Mouse (Mus musculus) cerebellum, postnatal 14 days (tissue): Measurements from ENCODE around the gene Entpd5.

Experiments
- DNase-seq, 2 experiments: peaks; one replicate each; pipeline ENCODE4 v3.0.0; 2021; ENCODE audit warnings: mixed read lengths in 2 of 2

Gene Entpd5

GRCm38 (mm10) chr12:84408819-84409507, at the start of gene Entpd5, which contains the start of gene Bbof1:
Entpd5 (minus strand) TSS chr12:84409029.
Bbof1 (plus strand) TSS chr12:84409071.
- DNase-seq: peak; percentile 94 to 97

DNA sequence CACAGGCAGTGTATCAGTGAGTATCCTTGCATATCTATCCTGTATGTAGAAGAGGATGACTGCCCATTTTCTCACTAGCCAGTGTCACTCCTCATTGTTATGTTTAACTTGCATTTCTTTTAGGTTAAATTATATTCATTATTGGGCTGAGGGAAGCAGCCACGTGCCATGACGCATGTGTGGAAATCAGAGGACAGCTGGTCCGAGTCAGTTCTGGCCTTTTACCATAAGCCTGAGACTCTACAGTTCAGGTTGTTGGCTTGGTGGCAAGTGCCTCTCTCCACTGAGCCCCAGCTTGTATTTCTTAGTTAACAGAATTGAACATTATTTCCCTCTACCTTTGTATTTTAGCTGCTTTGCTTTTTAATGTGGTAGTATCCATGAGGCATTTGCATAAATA, 48.1 kb upstream of the Entpd5 start:
- DNase-seq: peak; percentile 9 to 36

GRCm38 (mm10) chr12:84451801-84452200, 43.0 kb upstream of the Entpd5 start:
- peak in 1 of 2 experiments; percentile 24 for DNase-seq

DNA sequence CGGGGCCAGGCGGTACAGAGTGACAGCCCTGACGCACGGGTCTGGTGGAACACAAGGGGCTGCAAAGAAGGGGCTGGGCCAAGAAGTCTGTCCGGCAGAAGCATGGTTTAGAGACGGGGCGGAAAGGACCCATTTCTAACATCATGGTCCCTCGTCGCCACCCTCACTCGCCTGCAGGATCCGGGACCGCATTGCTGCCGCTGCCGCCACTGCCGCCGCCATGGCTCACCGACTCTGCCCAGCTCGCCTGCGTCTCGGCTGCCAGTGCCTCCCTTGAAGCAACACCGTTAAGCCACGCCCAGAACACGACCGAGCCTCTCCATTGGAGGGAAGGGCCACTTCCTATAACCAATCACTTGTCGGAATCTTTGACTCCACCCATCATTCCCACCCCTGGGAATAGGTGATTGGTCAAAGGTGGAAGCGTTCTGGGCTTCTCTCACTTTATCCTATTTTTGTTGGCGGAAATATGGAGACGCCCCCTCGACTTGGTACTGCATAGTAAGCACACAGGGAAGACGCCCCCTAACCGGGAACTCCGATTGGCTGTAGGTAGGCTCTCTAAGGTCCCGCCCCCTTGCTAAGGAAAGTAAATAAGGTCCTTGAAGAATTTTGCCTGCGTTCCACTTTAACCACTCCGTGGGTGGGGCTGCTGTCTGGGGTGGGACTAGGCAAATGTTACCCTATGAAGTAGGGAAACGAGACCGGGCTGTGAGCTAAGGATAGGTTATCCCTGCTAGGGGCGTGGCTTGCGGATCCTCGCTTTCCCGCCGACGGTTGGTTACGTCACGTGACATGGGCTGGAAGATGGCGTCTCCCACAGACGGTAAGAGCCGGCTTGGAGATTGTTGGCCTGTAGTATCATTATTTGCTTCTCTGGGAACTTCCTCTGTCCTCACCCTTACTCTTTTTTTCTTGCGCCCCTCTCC, 42.2 kb upstream of the Entpd5 start, which contains the start of the genes Aldh6a1 and Lin52:
Aldh6a1 (minus strand) TSS at position 287 of the 929 bp plus-strand sequence.
Lin52 (plus strand) TSS at position 705 of the 929 bp plus-strand sequence.
- DNase-seq: peak; percentile 96

GRCm38 (mm10) chr12:84450351-84450717, 41.5 kb upstream of the Entpd5 start:
- DNase-seq: no peak

- no peak for DNase-seq
Observed at GRCm38 (mm10) chr12:84449887-84450286, 41.1 kb upstream of the Entpd5 start.

DNA sequence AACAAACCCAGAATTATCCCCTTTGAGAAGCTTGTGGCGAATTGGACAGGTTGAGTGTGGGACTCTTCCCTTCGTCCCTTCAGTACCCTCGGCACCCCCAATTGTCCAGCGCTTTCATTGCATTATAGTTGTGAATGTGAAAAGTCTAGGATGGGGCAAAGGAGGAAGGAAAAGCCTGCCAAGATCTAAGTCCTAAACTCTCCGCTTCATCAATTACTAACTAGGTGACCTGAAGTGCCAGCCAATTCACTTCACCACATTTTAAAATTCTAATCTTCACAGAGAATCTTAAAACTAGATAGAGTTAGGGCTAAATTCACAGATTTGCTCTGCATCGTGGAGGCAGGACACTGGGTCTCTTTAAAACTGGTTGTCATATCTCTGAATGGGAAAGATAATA, 39.4 kb upstream of the Entpd5 start:
- no peak for DNase-seq

DNA sequence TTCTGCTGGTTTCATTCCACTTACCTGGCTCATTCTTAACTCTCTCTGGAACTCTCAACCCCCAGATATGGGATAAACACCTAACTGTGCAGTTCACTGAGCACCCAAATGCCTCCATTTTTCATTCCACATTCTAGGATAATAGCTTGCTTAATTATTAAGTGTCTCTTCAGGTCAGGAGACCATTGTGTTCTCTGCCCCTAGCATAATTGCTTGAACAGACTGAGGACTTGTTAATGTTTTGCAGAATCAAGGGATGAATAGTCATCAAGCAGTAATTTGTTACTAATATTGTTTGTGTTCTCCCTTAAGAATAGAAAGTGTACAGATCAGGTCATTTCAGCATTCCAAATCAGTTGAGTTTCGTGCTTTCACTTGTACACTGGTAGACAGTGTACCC, 38.6 kb upstream of the Entpd5 start:
- no peak for DNase-seq

GRCm38 (mm10) chr12:84442526-84442925, 33.7 kb upstream of the Entpd5 start:
- DNase-seq: no peak

DNA sequence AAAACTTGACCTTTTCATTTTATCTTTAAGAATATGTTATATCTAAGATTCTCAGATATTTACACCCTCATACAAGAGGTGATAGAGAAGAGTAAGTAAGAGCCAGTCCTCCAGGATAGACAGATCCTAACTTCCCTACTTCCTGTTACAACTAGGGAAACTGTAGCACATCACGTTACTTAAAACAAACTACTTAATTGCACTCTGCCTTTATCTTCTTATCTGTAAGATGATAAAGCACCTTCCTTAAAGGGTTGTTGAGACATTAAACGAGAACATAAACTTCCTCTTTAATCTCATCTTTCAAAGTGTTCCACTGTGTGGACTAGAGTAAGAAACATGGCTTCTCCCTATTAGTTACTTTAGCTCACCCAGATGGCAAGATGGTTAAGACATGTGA, 29.9 kb upstream of the Entpd5 start:
- no peak for DNase-seq

DNA sequence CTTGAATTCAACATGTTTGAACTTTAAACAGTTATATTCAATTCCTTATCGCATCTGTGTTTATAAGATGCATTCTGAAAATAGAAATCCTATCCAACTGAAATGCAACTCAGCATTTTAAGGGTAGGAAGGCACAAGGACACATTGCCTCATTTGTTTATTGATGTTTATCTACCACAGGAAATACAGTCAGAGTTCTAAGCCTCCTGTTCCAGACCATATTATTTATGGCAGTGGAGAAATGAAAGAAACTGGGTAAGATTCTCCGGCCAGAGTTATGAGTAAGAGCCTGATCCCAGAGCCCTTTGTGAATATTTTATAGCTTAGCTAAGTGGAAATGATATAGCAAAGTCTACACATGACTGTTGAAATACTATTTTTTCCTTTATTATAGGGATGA, 21.0 kb upstream of the Entpd5 start:
- no peak for DNase-seq

DNA sequence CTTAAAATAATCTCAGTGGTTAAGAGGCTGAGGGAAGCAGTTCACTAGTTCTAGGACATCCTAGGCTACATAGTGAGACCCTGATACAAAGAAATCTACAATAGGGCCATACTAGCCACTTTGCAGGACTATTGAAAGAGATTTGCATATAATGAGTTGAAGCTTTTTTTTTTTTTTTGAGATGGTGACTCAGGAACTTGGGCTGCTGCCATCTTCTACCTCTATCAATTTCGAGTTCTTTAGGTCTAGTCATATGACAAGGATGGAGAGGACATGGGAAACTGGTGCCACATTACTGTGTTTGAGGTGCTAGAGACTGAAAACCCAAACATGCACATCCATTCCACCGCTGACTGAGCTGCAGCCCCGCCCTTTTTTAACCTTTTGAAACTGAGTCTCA, 15.2 kb upstream of the Entpd5 start:
- no peak for DNase-seq

DNA sequence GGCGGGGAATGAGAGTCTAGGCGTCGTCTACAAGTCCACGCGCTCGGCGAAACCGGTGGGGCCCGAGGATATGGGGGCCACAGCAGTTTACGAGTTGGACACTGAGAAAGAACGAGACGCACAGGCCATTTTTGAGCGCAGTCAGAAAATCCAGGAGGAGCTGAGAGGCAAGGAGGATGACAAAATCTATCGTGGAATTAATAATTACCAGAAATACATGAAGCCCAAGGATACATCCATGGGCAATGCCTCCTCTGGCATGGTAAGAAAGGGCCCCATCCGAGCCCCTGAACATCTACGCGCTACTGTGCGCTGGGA, 8.7 kb upstream of the Entpd5 start:
- DNase-seq: no peak

- DNase-seq: peak; percentile 90
Observed at GRCm38 (mm10) chr12:84416834-84417604, 8.2 kb upstream of the Entpd5 start, which contains the start of gene Rnf113a2. Rnf113a2 (plus strand) TSS chr12:84417196.

GRCm38 (mm10) chr12:84407874-84408818, 683 bp downstream of the Entpd5 start:
- DNase-seq: peak; percentile 36 to 40

- peak in 1 of 2 experiments; percentile 16 for DNase-seq
Observed at GRCm38 (mm10) chr12:84407259-84407658, 1.6 kb downstream of the Entpd5 start.

- DNase-seq: no peak
Observed at GRCm38 (mm10) chr12:84404541-84404940, 4.3 kb downstream of the Entpd5 start.

DNA sequence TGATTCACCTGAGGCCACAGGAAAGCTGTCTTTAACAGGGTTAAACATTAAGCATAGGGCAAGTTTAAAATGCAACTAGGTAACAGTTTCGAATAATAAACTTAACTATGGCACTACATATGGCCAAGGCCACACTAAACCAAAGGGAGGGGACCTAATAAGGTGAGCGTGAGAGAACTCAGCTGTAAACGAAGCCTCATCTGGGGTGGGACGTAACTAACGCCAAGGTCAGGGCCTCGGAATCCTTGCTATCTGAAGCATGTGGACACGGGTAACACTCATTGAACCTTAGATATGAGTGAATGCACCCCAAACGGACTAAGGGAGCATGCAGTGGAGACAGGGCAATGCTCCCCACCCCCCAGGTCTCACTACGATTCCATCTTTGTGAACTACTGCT, 5.9 kb downstream of the Entpd5 start:
- no peak for DNase-seq

GRCm38 (mm10) chr12:84400653-84401052, 8.2 kb downstream of the Entpd5 start:
- DNase-seq: no peak

DNA sequence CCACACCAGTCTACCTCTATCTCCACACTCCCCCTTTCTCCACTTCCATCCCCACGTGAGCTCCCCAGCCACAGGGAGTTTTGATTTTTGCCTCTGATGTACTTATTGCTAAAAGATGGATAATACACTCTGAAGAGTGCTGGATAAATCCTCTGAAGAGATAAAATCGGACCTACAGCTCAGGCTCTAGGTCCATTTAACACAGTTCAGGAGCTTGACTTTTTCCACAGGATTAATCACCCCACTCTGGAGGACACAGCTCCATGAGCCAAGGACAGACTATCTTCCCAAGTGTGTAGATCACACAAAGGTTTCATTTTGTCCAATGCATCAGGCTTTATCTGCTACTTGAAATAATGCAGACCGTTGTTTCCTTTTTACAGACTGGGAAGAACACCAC, 8.8 kb downstream of the Entpd5 start:
- DNase-seq: no peak

DNA sequence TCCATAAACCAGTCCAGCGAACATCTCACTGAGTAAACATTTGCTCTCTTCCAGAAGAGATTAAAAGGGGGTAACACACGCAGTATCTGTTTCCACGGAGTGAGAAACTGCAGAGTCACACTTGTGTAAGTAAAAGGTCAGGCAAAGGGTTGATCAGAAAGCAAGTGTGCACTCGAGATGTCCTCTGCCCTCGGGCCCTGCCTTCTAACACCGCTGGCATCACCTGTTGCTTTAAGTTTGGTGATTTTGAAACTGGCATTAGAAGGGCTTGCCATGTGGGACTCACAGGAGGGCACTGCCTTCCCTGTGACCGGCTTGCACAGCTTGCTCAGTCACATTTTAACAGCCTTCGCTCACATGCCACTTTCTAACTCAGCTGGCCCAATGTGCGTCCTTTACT, 9.2 kb downstream of the Entpd5 start:
- DNase-seq: no peak

- DNase-seq: no peak
Observed at GRCm38 (mm10) chr12:84399135-84399534, 9.7 kb downstream of the Entpd5 start.
